Comparison of ENCODE assay signal across 8 mouse cellular contexts in genomic region chrX:6047066-6047935, GRCm38 (mm10). TPM values are rescaled to one million over a fixed set of nuclear protein-coding genes. Genes with fewer than 3 reads are reported as not detected.
A peak's percentile ranks its signal among the peaks of the same experiment; 100 is the strongest.
DNase-seq lines count a peak whose midpoint lies in the region; ATAC-seq and TF ChIP-seq lines count a peak whose summit lies in the region.
"Not testable (repeated sequence)": the region's sequence is repeated elsewhere in the genome, so short reads cannot be mapped to it uniquely, and the experiment has no call there.

Nudt11 (plus strand) TSS chrX:6047453.

- not testable (repeated sequence) for H3K27ac ChIP-seq in kidney, postnatal 0 days

- H3K36me3 ChIP-seq in kidney, postnatal 0 days (ENCODE audit: insufficient read depth, low read length) = not testable (repeated sequence)

- TF ChIP-seq CTCF in kidney, postnatal 0 days (IDR thresholded peaks at IDR 0.05; ENCODE audit: low read depth) = not testable (repeated sequence)

- DNase-seq in adrenal gland, adult 18-20 months (ENCODE audit: low spot score in 2 of 2) = peak; percentile 18 to 25
- peak; percentile 7 to 16 for DNase-seq in cerebellum, postnatal 36 days
- DNase-seq in frontal cortex, postnatal 10 days (ENCODE audit: low spot score in 2 of 2) = peak; percentile 7 to 17
- not testable (repeated sequence) for DNase-seq in kidney, postnatal 0 days (ENCODE audit: low spot score)
- peak; percentile 5 to 30 for DNase-seq in left cerebral cortex, postnatal 36 days (ENCODE audit: low spot score in 2 of 2)
- peak; percentile 14 to 28 for DNase-seq in lung, postnatal 4 days
- DNase-seq in right cerebral cortex, postnatal 10 days (ENCODE audit: low spot score in 2 of 2) = peak; percentile 28 to 30

- WGBS in kidney, postnatal 0 days = 38% methylated on average over 17 of the region's 121 CpGs

- H3K27me3 ChIP-seq in kidney, postnatal 0 days (ENCODE audit: insufficient read depth, low read length) = not testable (repeated sequence)

- intact Hi-C loops in left cerebral cortex, postnatal 36 days (cut with DNase I) = not testable (repeated sequence)

- not testable (repeated sequence) for H3K9me3 ChIP-seq in kidney, postnatal 0 days (replicated peaks; ENCODE audit: low read length)

- 0 out of 2 replicates have a peak within 1 kb of the TSS, but pooled peaks have one; percentile 21 for H3K4me2 ChIP-seq in kidney, postnatal 0 days (ENCODE audit: low read length)

- H3K4me3 ChIP-seq in kidney, postnatal 0 days (replicated peaks; ENCODE audit: low read depth, low read length) = peak within 1 kb of the TSS; percentile 21; the same call in 1 of the 2 replicates

- not testable (repeated sequence) for H3K4me1 ChIP-seq in kidney, postnatal 0 days (replicated peaks; ENCODE audit: insufficient read depth, low read length)

- peak; percentile 48 to 51; a peak in 3 of 4 replicates for ATAC-seq in hematopoietic stem cell, adult 5-6 weeks (replicated peaks in 1 of 2; ENCODE audit: insufficient read depth in 1 of 2, low FRiP score in 2 of 2, low TSS enrichment in 1 of 2, low read depth in 1 of 2, poor library complexity in 2 of 2, severe bottlenecking in 2 of 2)
- ATAC-seq in kidney, postnatal 0 days (replicated peaks; ENCODE audit: low FRiP score, low read depth) = peak; percentile 89

- not testable (repeated sequence) for H3K9ac ChIP-seq in kidney, postnatal 0 days (ENCODE audit: low read depth, low read length)

RNA-seq across cellular contexts. Expression of gene Nudt11, which starts in this region (rescaled TPM):
- 10 to 100 TPM in 1 of 2 experiments, 1 to 10 TPM in 1; 3.2 to 15.9 TPM for total RNA-seq in adrenal gland, adult 18-20 months (2021)
- total RNA-seq in hematopoietic stem cell, adult 5-6 weeks (2017) = 0.20 and 0.38 TPM in 2 replicates
- polyA plus RNA-seq in kidney, postnatal 0 days (2015; fragmentation: Nextera tagmentation; extraction: Ambion mirVana) = 3.7 and 4.3 TPM in 2 replicates
- 10 to 100 TPM; 26.1 to 31.6 TPM for total RNA-seq in left cerebral cortex, postnatal 36 days (2021)

Comparison
In these comparisons a context has a peak if more than half of its experiments do, and no peak if none do; other contexts are left out.
1. Peak in ATAC-seq in hematopoietic stem cell, adult 5-6 weeks; RNA of the gene not detected or under 1 TPM.